Mouse (Mus musculus): ENCODE data around the gene Gns. TPM values are rescaled to one million over a fixed set of nuclear protein-coding genes. Genes with fewer than 3 reads are reported as not detected.

Gns gene
- 49.7 TPM for polyA plus RNA-seq (2015; fragmentation: Illumina TruSeq; extraction: RNeasy Lipid Tissue Mini Kit (QIAGEN cat#74804); ENCODE audit: low read depth, low replicate concordance)

DNA sequence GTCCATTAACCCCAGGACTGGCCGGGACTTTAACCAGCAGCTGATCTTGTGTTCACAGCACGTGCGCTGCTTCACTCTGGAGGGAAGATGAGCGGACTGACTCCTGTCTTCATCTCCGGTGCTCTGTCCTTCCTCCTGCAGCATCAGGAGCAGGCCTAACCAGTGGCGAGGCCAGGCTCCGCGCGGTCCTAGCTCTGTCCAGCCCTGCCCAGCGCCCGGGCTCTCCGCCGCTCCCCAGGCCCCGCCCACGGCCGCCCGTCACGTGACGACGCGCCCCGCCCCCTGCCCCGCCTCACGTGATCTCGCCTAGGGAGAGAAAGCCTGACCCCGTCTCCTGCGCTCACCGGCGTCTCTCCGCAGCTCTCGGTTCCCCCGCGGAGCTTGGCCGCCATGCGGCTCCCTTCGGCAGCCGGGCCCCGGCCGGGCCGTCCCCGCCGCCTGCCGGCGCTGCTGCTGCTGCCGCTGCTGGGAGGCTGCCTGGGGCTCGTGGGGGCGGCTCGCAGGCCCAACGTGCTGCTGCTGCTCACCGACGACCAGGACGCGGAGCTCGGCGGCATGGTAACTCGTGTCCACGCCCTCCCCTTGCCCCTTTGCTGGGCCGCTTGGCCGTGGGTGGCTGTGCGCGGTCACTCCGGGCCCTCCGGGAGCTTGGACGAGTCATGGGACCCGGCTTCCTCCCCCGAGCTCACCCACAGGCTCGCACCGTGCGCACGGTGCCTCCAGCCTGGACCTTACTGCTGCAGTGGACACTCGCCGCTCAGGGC lies at the start of gene Gns:
Gene Gns, plus strand, starts transcription at position 290 of the 764 bp plus-strand sequence.

DNA sequence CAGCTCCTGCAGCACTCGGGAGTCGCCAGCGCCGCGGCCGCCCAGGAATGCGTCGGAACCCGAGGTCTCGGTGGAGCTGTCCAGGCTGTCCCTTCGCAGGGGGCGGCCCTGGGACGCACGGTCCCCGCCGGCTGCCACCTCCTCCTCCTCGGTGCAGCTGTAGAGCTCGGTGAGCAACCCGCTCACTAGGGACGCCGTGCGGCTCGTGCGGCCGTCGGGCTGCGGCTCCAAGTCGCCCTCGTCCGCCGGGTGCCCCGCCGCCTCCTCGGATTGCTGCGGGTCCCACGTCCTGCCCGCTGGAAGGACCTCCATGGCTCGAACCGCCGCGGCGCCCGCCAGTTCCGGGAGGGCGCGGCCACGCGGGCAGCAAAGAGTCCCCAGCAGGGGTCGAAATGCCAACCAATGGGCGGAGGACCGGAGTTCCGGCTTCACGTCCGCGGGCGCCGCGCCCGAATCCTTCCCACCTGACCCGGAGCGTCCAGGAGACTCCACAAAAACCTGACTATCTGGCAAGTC lies 13.8 kb upstream of the Gns start, which contains the start of gene Tbc1d30:
Gene Tbc1d30, minus strand, starts transcription at position 213 of the 516 bp plus-strand sequence.

Other genes with a start within 250 kb of the Gns start
- 44.4 TPM for gene Tbc1d30, start 13.8 kb upstream of the Gns start, polyA plus RNA-seq (2015; fragmentation: Illumina TruSeq; extraction: RNeasy Lipid Tissue Mini Kit (QIAGEN cat#74804); ENCODE audit: low read depth, low replicate concordance)
- gene Rassf3, start 111.3 kb downstream of the Gns start, polyA plus RNA-seq (2015; fragmentation: Illumina TruSeq; extraction: RNeasy Lipid Tissue Mini Kit (QIAGEN cat#74804); ENCODE audit: low read depth, low replicate concordance): 36.0 TPM
- 49.1 TPM for gene Tbk1, start 221.7 kb downstream of the Gns start, polyA plus RNA-seq (2015; fragmentation: Illumina TruSeq; extraction: RNeasy Lipid Tissue Mini Kit (QIAGEN cat#74804); ENCODE audit: low read depth, low replicate concordance)

Data from brain, adult 10 weeks (tissue).